Mouse (Mus musculus) heart, embryonic 16.5 days (tissue): ENCODE data around the gene Slc29a2. TPM values are rescaled to one million over a fixed set of nuclear protein-coding genes. Genes with fewer than 3 reads are reported as not detected.
A peak's percentile ranks its signal among the peaks of the same experiment; 100 is the strongest.

Source experiments
- ATAC-seq: fragments of 200-750 bp; cut with Nextera tagmentation; replicated peaks from 2 replicates; pipeline ENCODE4 v1.8.0; 2017; ENCODE audit warnings: moderate number of reproducible peaks; ENCODE audit not compliant: insufficient read depth, low FRiP score; ENCODE audit errors: extremely low read depth
- H3K27ac ChIP-seq: fragments of 300-500 bp; sonication (generic); 2 replicates; pipeline ENCODE4 v1.5.1; 2014; ENCODE audit warnings: mild to moderate bottlenecking, low read length, control low read depth, moderate library complexity
- H3K27me3 ChIP-seq: fragments of 300-500 bp; sonication (generic); 2 replicates; pipeline ENCODE4 v1.6.1; 2014; ENCODE audit warnings: low read length, mixed read lengths; ENCODE audit not compliant: control insufficient read depth, insufficient read depth
- H3K36me3 ChIP-seq: fragments of 300-500 bp; sonication (generic); 2 replicates; pipeline ENCODE4 v1.6.1; 2014; ENCODE audit not compliant: control insufficient read depth, insufficient read depth
- H3K4me1 ChIP-seq: fragments of 300-500 bp; sonication (generic); 2 replicates; pipeline ENCODE4 v1.6.1; 2014; ENCODE audit warnings: low read length, mixed read lengths; ENCODE audit not compliant: control insufficient read depth, insufficient read depth
- H3K4me2 ChIP-seq: fragments of 300-500 bp; sonication (generic); 2 replicates; pipeline ENCODE4 v1.6.1; 2014; ENCODE audit warnings: low read depth, mild to moderate bottlenecking, control low read depth, low read length
- H3K4me3 ChIP-seq: fragments of 300-500 bp; sonication (generic); 2 replicates; pipeline ENCODE4 v1.5.1; 2014; ENCODE audit warnings: mild to moderate bottlenecking, control low read depth, low read length
- H3K9ac ChIP-seq: fragments of 300-500 bp; sonication (generic); 2 replicates; pipeline ENCODE4 v1.6.1; 2014; ENCODE audit warnings: low read length, control low read depth
- H3K9me3 ChIP-seq: fragments of 300-500 bp; sonication (generic); replicated peaks from 2 replicates; pipeline ENCODE4 v1.6.1; 2016; ENCODE audit warnings: low read length; ENCODE audit not compliant: control insufficient read depth
- WGBS: fragments of 180-500 bp; shearing (Covaris S2); extraction: QIAGEN DNeasy Blood & Tissue Kit; methylation state at CpG from one replicate; pipeline ENCODE4 v1.1.7; 2014; 5-methylcytosine and 5-hydroxymethylcytosine counted together
- polyA plus RNA-seq: library from polyadenylated mRNA; unstranded; fragments of >200 nt; fragmentation: Nextera tagmentation; extraction: Ambion mirVana; gene quantifications from 2 replicates; pipeline ENCODE4 v1.2.1, GENCODE M21; 2015

Gene Slc29a2
- polyA plus RNA-seq, 1 experiment from 2014 or later = 12.6 TPM

DNA sequence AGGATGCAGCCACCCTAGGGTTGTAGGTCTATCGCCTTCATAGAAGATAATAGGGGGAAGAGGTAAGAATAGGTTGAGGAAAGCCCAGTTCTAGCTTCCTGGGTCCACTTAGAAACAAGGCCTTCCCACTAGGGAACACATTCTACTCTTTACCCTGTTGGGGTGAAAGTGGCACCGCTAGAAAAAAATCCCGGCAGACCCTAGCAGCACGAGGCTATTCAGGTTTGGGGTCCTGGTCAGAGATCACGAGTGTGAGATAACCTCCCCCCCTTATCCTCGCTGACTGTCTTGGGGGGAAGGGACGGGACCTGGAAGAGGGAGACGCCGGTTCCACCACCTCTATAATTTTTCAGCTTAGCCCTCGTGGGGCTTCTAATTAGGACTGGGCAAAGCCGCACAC, 47.4 kb downstream of the Slc29a2 start:
- WGBS = 23% methylated on average over 11 of the region's 11 CpGs
- peaks cover 24% of the 10 kb centered on the region for H3K4me1 ChIP-seq

GRCm38 (mm10) chr19:5071545-5072369, 48.1 kb downstream of the Slc29a2 start:
- WGBS = 3% methylated on average over 40 of the region's 40 CpGs
- peak; percentile 75 for ATAC-seq

More for the DNA sequence above, 47.4 kb downstream of the Slc29a2 start:
- peak overlapping the region; percentile 69 for H3K9ac ChIP-seq
- H3K4me2 ChIP-seq = peak overlapping the region; percentile 65
- ATAC-seq = no peak
- H3K9me3 ChIP-seq = no peaks in the 10 kb centered on the region
- H3K36me3 ChIP-seq = no peaks in the 10 kb centered on the region
- H3K27ac ChIP-seq = peak overlapping the region; percentile 43
- H3K4me3 ChIP-seq = peak overlapping the region; percentile 59
- peaks cover 22% of the 10 kb centered on the region for H3K27me3 ChIP-seq

GRCm38 (mm10) chr19:5072389-5073019, 48.8 kb downstream of the Slc29a2 start:
- H3K9me3 ChIP-seq = no peaks in the 10 kb centered on the region
- H3K27me3 ChIP-seq = peaks cover 22% of the 10 kb centered on the region
- peaks cover 16% of the 10 kb centered on the region for H3K4me1 ChIP-seq
- H3K4me3 ChIP-seq = peak overlapping the region; percentile 59
- ATAC-seq = no peak
- H3K9ac ChIP-seq = 0 out of 2 replicates have a peak overlapping the region, but pooled peaks have one; percentile 3
- 2% methylated on average over 20 of the region's 20 CpGs for WGBS
- no peaks in the 10 kb centered on the region for H3K36me3 ChIP-seq
- H3K4me2 ChIP-seq = peak overlapping the region; percentile 65
- peak overlapping the region; percentile 15; the same call in 1 of the 2 replicates for H3K27ac ChIP-seq

More at GRCm38 (mm10) chr19:5071545-5072369, 48.1 kb downstream of the Slc29a2 start:
- Histone ChIP-seq H3K9me3 (no peaks in the 10 kb centered on the region), H3K4me1 (peaks cover 23% of the 10 kb centered on the region), H3K27ac (peak overlapping the region; percentile 43), H3K36me3 (no peaks in the 10 kb centered on the region), H3K4me3 (peak overlapping the region; percentile 59), H3K4me2 (peak overlapping the region; percentile 65), H3K27me3 (peaks cover 22% of the 10 kb centered on the region), H3K9ac (peak overlapping the region; percentile 69)

DNA sequence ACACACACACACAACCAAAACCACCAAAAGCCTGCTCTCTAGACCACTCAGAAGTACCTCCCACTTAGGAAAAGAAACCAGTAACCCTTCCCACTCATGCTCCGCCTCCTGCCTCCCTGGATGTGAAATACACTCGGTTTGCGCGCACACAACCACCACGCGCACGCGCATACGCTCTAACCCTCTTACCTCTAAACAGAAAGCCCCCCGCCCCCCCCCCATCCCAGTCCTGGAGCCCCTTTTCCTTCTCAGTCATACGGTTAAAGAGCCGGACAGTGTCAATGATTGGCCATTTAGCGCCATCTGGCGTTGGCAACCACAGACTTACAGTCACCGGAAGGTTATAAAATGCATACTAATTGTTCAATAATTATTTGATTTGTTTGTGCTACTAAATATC, 49.4 kb downstream of the Slc29a2 start:
- H3K27ac ChIP-seq = no peak overlapping the region

GRCm38 (mm10) chr19:5073518-5073917, 49.9 kb downstream of the Slc29a2 start:
- Histone ChIP-seq H3K9ac (no peak overlapping the region), H3K36me3 (no peaks in the 10 kb centered on the region), H3K27ac (no peak overlapping the region), H3K27me3 (peaks cover 21% of the 10 kb centered on the region), H3K4me3 (no peak overlapping the region), H3K9me3 (no peaks in the 10 kb centered on the region), H3K4me2 (no peak overlapping the region), H3K4me1 (peaks cover 9% of the 10 kb centered on the region)
- no peak for ATAC-seq
- WGBS = 32% methylated on average over 5 of the region's 5 CpGs

More for the DNA sequence above, 49.4 kb downstream of the Slc29a2 start:
- Histone ChIP-seq H3K4me3 (peak overlapping the region; percentile 59), H3K36me3 (no peaks in the 10 kb centered on the region), H3K4me2 (peak overlapping the region; percentile 65), H3K4me1 (peaks cover 14% of the 10 kb centered on the region), H3K9me3 (no peaks in the 10 kb centered on the region), H3K9ac (no peak overlapping the region), H3K27me3 (peaks cover 22% of the 10 kb centered on the region)
- ATAC-seq = no peak
- WGBS = under 1% methylated on average over 15 of the region's 15 CpGs

DNA sequence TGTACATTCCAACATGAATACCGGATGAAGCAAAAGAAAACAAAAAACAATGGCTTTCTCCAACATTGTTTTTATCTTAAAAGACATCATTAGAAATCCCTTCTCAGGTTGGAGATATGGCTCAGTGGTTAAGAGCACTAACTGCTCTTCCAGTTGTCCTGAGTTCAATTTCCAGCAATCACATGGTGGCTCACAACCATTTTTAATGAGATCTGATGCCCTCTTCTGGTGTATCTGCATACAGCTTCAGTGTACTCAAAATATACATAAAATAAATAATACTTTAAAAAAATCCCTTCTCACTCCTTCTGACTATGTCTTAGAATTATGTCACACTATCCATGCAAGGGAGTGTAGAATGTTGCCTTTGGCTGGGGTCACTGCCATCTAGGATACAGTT, 55.6 kb downstream of the Slc29a2 start:
- no peaks in the 10 kb centered on the region for H3K36me3 ChIP-seq
- peaks cover 42% of the 10 kb centered on the region for H3K27me3 ChIP-seq
- WGBS = 88% methylated on average over 1 of the region's 1 CpGs
- H3K9me3 ChIP-seq = no peaks in the 10 kb centered on the region
- no peak overlapping the region for H3K4me2 ChIP-seq
- no peaks in the 10 kb centered on the region for H3K4me1 ChIP-seq
- no peak overlapping the region for H3K27ac ChIP-seq
- no peak overlapping the region for H3K9ac ChIP-seq
- H3K4me3 ChIP-seq = no peak overlapping the region
- ATAC-seq = no peak

Other genes starting within 250 kb of the Slc29a2 start
- gene Rbm4, start 230.0 kb upstream of the Slc29a2 start, polyA plus RNA-seq = 57.1 and 58.7 TPM in 2 replicates
- 16.2 and 23.9 TPM in 2 replicates for gene Gm21992, start 212.2 kb upstream of the Slc29a2 start, polyA plus RNA-seq
- gene Rbm14, start 212.2 kb upstream of the Slc29a2 start, polyA plus RNA-seq = 54.0 and 55.3 TPM in 2 replicates
- gene Ccs, start 184.5 kb upstream of the Slc29a2 start, polyA plus RNA-seq = 39.4 and 40.5 TPM in 2 replicates
- 0.14 and 0.16 TPM in 2 replicates for gene Ccdc87, start 184.5 kb upstream of the Slc29a2 start, polyA plus RNA-seq
- 35.0 and 42.0 TPM in 2 replicates for gene Ctsf, start 168.7 kb upstream of the Slc29a2 start, polyA plus RNA-seq
- 5.2 and 10.7 TPM in 2 replicates for gene Actn3, start 146.0 kb upstream of the Slc29a2 start, polyA plus RNA-seq
- gene Zdhhc24, start 145.2 kb upstream of the Slc29a2 start, polyA plus RNA-seq = 9.1 and 10.5 TPM in 2 replicates
- gene Bbs1, start 117.2 kb upstream of the Slc29a2 start, polyA plus RNA-seq = 1.8 and 2.8 TPM in 2 replicates
- gene Dpp3, start 95.6 kb upstream of the Slc29a2 start, polyA plus RNA-seq = 73.6 and 77.9 TPM in 2 replicates
- gene Peli3, start 80.7 kb upstream of the Slc29a2 start, polyA plus RNA-seq = 0.51 and 0.85 TPM in 2 replicates
- 88.9 and 94.5 TPM in 2 replicates for gene Mrpl11, start 61.7 kb upstream of the Slc29a2 start, polyA plus RNA-seq
- gene Npas4, start 33.5 kb upstream of the Slc29a2 start, polyA plus RNA-seq = 0.09 and 0.10 TPM in 2 replicates
- 43.4 and 43.5 TPM in 2 replicates for gene B4gat1, start 15.0 kb downstream of the Slc29a2 start, polyA plus RNA-seq
- gene AC124502.3, start 15.0 kb downstream of the Slc29a2 start, polyA plus RNA-seq = 2.6 and 2.7 TPM in 2 replicates
- gene Brms1, start 17.5 kb downstream of the Slc29a2 start, polyA plus RNA-seq = 29.7 and 29.9 TPM in 2 replicates
- gene Rin1, start 26.6 kb downstream of the Slc29a2 start, polyA plus RNA-seq = 1.8 and 2.2 TPM in 2 replicates
- gene Cd248, start 44.2 kb downstream of the Slc29a2 start, polyA plus RNA-seq = 21.1 and 23.4 TPM in 2 replicates
- 3.2 and 4.6 TPM in 2 replicates for gene Tmem151a, start 61.7 kb downstream of the Slc29a2 start, polyA plus RNA-seq
- gene Yif1a, start 64.7 kb downstream of the Slc29a2 start, polyA plus RNA-seq = 94.1 and 98.6 TPM in 2 replicates
- gene Cnih2, start 74.7 kb downstream of the Slc29a2 start, polyA plus RNA-seq = 2.3 and 2.8 TPM in 2 replicates
- gene Rab1b, start 83.2 kb downstream of the Slc29a2 start, polyA plus RNA-seq = 227 and 233 TPM in 2 replicates
- 19.3 and 22.7 TPM in 2 replicates for gene Klc2, start 94.7 kb downstream of the Slc29a2 start, polyA plus RNA-seq
- gene Pacs1, start 249.3 kb downstream of the Slc29a2 start, polyA plus RNA-seq = 15.5 and 18.0 TPM in 2 replicates